Mouse (Mus musculus) c-Kit-negative CD71-positive TER-119-positive erythroid progenitor cells, embryonic 14.5 days (primary cell): ENCODE measurements around the gene Ywhah.

ENCODE experiments used
- DNase-seq: peaks from one replicate; pipeline ENCODE4 v3.0.0-alpha.2; 2013; ENCODE audit warnings: low read depth, low spot score

The Ywhah gene

GRCm38 (mm10) chr5:33018561-33019425, at the start of gene Ywhah:
Gene Ywhah (plus strand): TSS chr5:33018816.
- DNase-seq, result peak; percentile 98

- no peak for DNase-seq
Measured at GRCm38 (mm10) chr5:32976541-32976940, 42.1 kb upstream of the Ywhah start.

- DNase-seq, result no peak
Measured at GRCm38 (mm10) chr5:32977179-32977578, 41.4 kb upstream of the Ywhah start.

GRCm38 (mm10) chr5:32985379-32985778, 33.2 kb upstream of the Ywhah start:
- no peak for DNase-seq

GRCm38 (mm10) chr5:32987873-32988272, 30.7 kb upstream of the Ywhah start:
- DNase-seq, result no peak

- no peak for DNase-seq
Measured at GRCm38 (mm10) chr5:32989959-32990640, 28.5 kb upstream of the Ywhah start.

- DNase-seq, result no peak
Measured at GRCm38 (mm10) chr5:32991152-32991551, 27.5 kb upstream of the Ywhah start.

- no peak for DNase-seq
Measured at GRCm38 (mm10) chr5:32994471-32994870, 24.1 kb upstream of the Ywhah start.

- no peak for DNase-seq
Measured at GRCm38 (mm10) chr5:32995756-32996155, 22.9 kb upstream of the Ywhah start.

GRCm38 (mm10) chr5:32996560-32996959, 22.1 kb upstream of the Ywhah start:
- no peak for DNase-seq

- DNase-seq, result no peak
Measured at GRCm38 (mm10) chr5:32997686-32998085, 20.9 kb upstream of the Ywhah start.

GRCm38 (mm10) chr5:32998783-32999182, 19.8 kb upstream of the Ywhah start:
- no peak for DNase-seq

GRCm38 (mm10) chr5:33001111-33001510, 17.5 kb upstream of the Ywhah start:
- no peak for DNase-seq

GRCm38 (mm10) chr5:33002781-33003180, 15.8 kb upstream of the Ywhah start:
- DNase-seq, result no peak

- DNase-seq, result no peak
Measured at GRCm38 (mm10) chr5:33003500-33003899, 15.1 kb upstream of the Ywhah start.

- no peak for DNase-seq
Measured at GRCm38 (mm10) chr5:33004110-33004509, 14.5 kb upstream of the Ywhah start.

GRCm38 (mm10) chr5:33005442-33006145, 13.0 kb upstream of the Ywhah start:
- DNase-seq, result no peak

- no peak for DNase-seq
Measured at GRCm38 (mm10) chr5:33006670-33007069, 11.9 kb upstream of the Ywhah start.

GRCm38 (mm10) chr5:33007371-33007770, 11.2 kb upstream of the Ywhah start:
- no peak for DNase-seq

GRCm38 (mm10) chr5:33009301-33009700, 9.3 kb upstream of the Ywhah start:
- DNase-seq, result no peak

- no peak for DNase-seq
Measured at GRCm38 (mm10) chr5:33009818-33010812, 8.5 kb upstream of the Ywhah start.
